Mouse (Mus musculus): Measurements from ENCODE around the gene Slc9a3r1.

Slc9a3r1 gene

GRCm38 (mm10) chr11:115225301-115225700 lies 62.2 kb downstream of the Slc9a3r1 start:
- DNase-seq (ENCODE audit: low spot score in 2 of 2), result no peak

GRCm38 (mm10) chr11:115226811-115227491 lies 63.8 kb downstream of the Slc9a3r1 start:
- no peak for DNase-seq (ENCODE audit: low spot score in 2 of 2)

GRCm38 (mm10) chr11:115227640-115228039 lies 64.5 kb downstream of the Slc9a3r1 start:
- DNase-seq (ENCODE audit: low spot score in 2 of 2), result no peak

- no peak for DNase-seq (ENCODE audit: low spot score in 2 of 2)
These were observed 65.3 kb downstream of the Slc9a3r1 start for GRCm38 (mm10) chr11:115228430-115228829.

GRCm38 (mm10) chr11:115229021-115229930 lies 66.1 kb downstream of the Slc9a3r1 start:
- no peak for DNase-seq (ENCODE audit: low spot score in 2 of 2)
